Mouse (Mus musculus) T-cell, adult 66 days (primary cell): ENCODE results near the gene Lypd1. TPM values are rescaled to one million over a fixed set of nuclear protein-coding genes. Genes with fewer than 3 reads are reported as not detected.

Experiments
- total RNA-seq, 2 experiments: library from RNA; stranded (reverse); gene quantifications; 3 replicates in 1 of 2; 4 replicates in 1 of 2; pipeline ENCODE4 v1.2.4; 2023

Gene Lypd1
- total RNA-seq = not detected

DNA sequence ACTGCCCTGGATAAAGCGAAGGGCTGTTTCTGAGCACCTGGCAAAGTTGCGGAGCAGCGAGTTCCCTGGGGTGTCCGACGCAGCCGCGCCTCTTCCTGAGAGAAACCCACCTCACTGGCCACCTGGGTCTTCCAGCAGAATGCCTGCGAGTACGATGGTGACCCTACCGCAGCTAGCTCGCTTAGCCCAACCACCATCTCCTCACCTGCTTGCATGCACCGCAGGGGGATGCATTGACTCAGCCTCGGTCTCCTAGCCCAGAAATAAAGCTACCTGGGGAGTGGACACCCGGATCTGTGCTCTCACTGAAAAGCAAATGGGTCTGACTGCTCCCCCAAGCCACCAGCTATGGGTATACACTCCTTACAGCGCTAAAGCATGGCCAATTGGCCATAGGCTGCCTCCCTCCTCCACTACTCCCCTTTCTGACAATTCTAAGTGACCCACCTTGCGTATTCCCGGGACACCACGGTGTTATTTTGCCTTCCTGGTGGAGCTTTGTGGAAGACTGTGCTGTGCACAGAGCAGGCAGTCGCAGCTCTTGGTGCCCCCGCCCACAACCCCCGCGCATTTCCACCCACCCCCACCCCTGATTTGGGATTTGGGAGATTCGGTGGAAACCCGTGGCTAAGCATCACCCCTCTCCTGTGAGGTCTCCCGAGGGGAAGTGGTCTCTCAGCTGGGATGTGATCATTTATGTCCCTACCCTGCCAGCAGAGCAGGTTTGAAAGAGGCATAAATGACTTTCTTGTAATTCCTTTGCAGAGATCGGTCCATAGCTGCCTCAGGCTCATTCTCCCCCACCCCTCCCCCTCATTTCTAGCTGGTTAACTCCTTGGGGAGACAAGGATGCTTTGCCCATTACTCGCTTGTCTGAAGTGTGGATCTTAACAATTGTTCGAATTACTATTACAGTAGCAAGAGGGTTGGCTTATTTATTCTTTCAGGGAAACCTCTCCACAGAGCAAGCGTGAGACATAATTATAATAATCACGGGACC lies at the start of gene Lypd1:
Lypd1 (minus strand) TSS at position 501 of the 1,000 bp plus-strand sequence.

Other genes with a start within 250 kb of the Lypd1 start
- gene Gpr39, start 236.1 kb downstream of the Lypd1 start, total RNA-seq = not detected